Comparison of ENCODE assay signal across 19 mouse cellular contexts in the genomic region with DNA sequence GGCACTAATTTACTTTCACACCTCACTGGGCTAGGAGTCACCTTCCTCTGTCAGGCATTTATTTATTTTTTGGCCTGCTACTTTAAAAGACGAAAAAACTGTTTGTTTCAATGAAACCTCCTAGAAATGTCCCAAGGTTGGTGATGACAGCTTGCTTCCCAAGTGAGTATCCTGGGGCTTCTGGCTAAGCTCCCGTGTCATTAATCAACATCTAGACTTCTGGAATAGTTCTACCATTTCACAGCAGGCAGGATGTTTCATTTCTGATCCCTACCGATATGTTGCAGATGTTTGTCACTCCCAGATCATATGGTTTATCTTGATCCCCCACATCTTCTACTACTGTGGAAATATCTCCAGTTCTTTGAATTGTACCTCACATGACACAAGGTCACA.
"Had no signal": no experiment of that assay in that cellular context is flagged by ENCODE, and none has a peak within 500 bp of the region (broad histone marks: within the 10 kb centered on the region; RNA-seq: fewer than 3 reads in every experiment).

No protein-coding gene starts in this region.

- H3K4me1 ChIP-seq: limb, embryonic 15.5 days; liver, embryonic 13.5 days; midbrain, embryonic 10.5 days; midbrain, embryonic 12.5 days; neural tube, embryonic 13.5 days; neural tube, embryonic 15.5 days had no signal

- H3K4me2 ChIP-seq: limb, embryonic 15.5 days; liver, embryonic 11.5 days; liver, embryonic 13.5 days; liver, embryonic 15.5 days; midbrain, embryonic 12.5 days; neural tube, embryonic 13.5 days; neural tube, embryonic 15.5 days had no signal

- H3K36me3 ChIP-seq: limb, embryonic 15.5 days; liver, embryonic 13.5 days; liver, embryonic 15.5 days; midbrain, embryonic 10.5 days; midbrain, embryonic 12.5 days; neural tube, embryonic 13.5 days; neural tube, embryonic 15.5 days had no signal

- H3K9ac ChIP-seq: limb, embryonic 15.5 days; liver, embryonic 13.5 days; liver, embryonic 15.5 days; midbrain, embryonic 12.5 days; neural tube, embryonic 13.5 days; neural tube, embryonic 15.5 days had no signal

- ATAC-seq: midbrain, embryonic 16.5 days had no signal

- H3K27ac ChIP-seq: limb, embryonic 15.5 days; liver, embryonic 13.5 days; liver, embryonic 15.5 days; midbrain, embryonic 10.5 days; midbrain, embryonic 12.5 days; neural tube, embryonic 13.5 days; neural tube, embryonic 15.5 days had no signal

- H3K27me3 ChIP-seq: limb, embryonic 15.5 days; liver, embryonic 13.5 days; liver, embryonic 15.5 days; midbrain, embryonic 12.5 days; neural tube, embryonic 13.5 days; neural tube, embryonic 15.5 days had no signal

- H3K4me3 ChIP-seq: limb, embryonic 15.5 days; liver, embryonic 13.5 days; liver, embryonic 15.5 days; midbrain, embryonic 10.5 days; midbrain, embryonic 12.5 days; myocyte; neural tube, embryonic 13.5 days; neural tube, embryonic 15.5 days had no signal

- H3K9me3 ChIP-seq: limb, embryonic 15.5 days; liver, embryonic 13.5 days; liver, embryonic 15.5 days; midbrain, embryonic 10.5 days; midbrain, embryonic 12.5 days; neural tube, embryonic 13.5 days; neural tube, embryonic 15.5 days had no signal

- DNase-seq: liver, embryonic 13.5 days; midbrain, embryonic 14.5 days; retina, postnatal 1 day; right cerebral cortex, adult 18-20 months; right cerebral cortex, postnatal 25 days; right cerebral cortex, postnatal 4 days; spleen, adult 18-20 months; thymus, adult 18-20 months; thymus, postnatal 14 days; thymus, postnatal 36 days had no signal
